Mouse (Mus musculus): ENCODE measurements around the gene Ptprd. TPM values are rescaled to one million over a fixed set of nuclear protein-coding genes. Genes with fewer than 3 reads are reported as not detected.

Ptprd gene
- polyA plus RNA-seq, 1 experiment from 2014 or later, result 10.9 TPM

DNA sequence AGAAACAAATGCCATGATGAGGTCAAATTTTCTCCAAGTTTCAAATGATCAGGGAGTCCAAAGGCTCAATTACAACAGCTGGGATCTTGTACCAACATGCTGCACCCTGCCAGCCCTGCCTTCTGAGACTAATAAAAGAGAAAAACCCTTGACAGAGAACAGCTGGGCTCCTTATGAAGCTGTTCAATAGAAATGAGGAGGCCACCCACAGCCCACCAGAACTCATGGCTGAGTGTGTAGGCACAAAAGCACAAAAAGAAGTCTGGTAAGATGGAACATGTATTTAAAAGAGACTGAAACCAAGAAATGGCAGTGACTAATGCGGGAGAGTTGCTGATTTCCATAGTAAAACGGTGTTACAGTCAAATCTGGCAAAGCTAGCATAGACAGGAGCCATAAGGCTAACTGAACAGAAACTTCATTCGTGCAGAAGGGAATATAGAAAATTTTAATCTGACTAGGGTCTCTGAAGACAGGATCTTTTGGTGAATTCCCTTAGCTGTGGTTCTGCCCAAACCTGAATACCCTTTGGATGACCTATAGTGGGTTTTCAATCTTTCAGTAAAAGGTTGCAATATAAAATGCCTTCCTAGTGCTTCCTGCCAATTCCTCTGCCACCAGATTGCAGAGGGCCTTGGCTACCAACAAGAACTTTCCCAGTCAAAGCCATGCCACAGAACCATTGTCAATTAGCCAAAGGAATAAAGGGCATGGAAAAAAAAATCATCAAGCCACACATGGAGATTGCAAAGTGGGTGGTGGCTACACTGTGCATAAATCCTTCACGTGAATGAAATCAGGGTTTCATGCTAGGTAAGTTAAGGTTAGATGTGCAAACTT is 1841.5 kb downstream of the Ptprd start:
- DNase-seq (ENCODE audit: low spot score), result no peak
- H3K36me3 ChIP-seq, result no peaks in the 10 kb centered on the region
- peaks cover 18% of the 10 kb centered on the region for H3K4me1 ChIP-seq
- no peaks in the 10 kb centered on the region for H3K9me3 ChIP-seq
- no peaks in the 10 kb centered on the region for H3K27me3 ChIP-seq (ENCODE audit: insufficient read depth, poor library complexity, severe bottlenecking)
- 75% methylated on average over 4 of the region's 4 CpGs for WGBS
- no peak overlapping the region for H3K4me3 ChIP-seq
- H3K27ac ChIP-seq, result no peak overlapping the region

DNA sequence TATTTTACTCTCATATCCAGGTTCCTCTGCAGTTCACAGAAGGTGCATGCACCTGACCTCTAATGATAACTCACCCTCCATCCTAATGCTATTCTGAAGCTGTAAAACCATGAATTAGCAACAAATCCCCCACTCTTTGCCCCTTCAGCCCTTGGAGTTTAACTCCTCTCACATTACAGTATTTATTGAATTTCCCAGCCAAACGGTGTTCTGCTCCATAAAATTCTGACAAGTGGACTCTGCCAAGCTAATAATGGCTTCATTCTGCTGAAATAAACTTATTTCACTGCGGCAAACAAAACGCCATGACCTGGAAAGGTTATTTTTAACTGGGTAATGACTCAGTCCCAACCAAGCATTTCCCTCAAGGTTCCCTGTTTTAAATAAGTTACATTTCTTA is 1842.7 kb downstream of the Ptprd start:
- no peak for DNase-seq (ENCODE audit: low spot score)
- Histone ChIP-seq H3K4me1 (peaks cover 18% of the 10 kb centered on the region), H3K27me3 (ENCODE audit: insufficient read depth, poor library complexity, severe bottlenecking) (no peaks in the 10 kb centered on the region), H3K9me3 (no peaks in the 10 kb centered on the region), H3K27ac (no peak overlapping the region), H3K36me3 (no peaks in the 10 kb centered on the region), H3K4me3 (no peak overlapping the region)
- 73% methylated on average over 3 of the region's 3 CpGs for WGBS

DNA sequence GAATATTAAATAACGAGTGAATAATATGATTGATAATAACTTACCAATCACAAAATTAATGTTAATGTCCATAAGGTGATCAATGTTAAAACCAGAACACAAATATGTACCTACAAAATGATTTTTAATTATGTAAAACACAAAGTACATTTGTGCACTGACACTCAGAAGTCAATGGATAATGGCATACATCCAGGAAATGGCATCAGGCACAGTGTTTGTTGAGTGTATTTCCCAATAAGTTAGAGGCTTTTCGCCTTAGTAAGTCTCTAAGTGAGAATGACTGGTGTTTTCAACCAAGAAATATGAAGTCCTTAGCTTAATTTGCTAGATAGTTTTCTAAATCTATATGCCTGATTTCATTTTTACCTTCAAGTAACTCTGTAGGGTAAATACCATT is 1843.5 kb downstream of the Ptprd start:
- Histone ChIP-seq H3K4me3 (no peak overlapping the region), H3K27me3 (ENCODE audit: insufficient read depth, poor library complexity, severe bottlenecking) (no peaks in the 10 kb centered on the region), H3K4me1 (peaks cover 24% of the 10 kb centered on the region), H3K27ac (no peak overlapping the region), H3K9me3 (no peaks in the 10 kb centered on the region), H3K36me3 (no peaks in the 10 kb centered on the region)
- no peak for DNase-seq (ENCODE audit: low spot score)
- 81% methylated on average over 2 of the region's 2 CpGs for WGBS

DNA sequence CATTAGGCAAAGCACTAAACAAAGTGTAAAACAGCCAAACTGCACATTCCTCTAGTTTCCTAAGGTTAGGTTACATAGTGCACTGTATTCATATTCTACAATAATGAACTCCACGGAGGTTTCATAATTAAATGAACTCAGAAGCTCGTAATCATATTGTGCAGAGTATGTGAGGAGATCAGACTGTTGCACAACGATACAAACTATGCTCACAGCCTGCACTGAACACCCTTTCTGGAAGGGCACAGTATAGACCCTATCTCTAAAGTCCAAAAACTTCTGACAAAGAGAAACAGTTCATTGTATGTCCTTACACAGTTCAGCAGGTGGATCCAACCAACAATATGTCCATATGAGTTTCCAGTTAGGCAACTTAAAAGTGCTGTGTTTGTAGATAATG is 1844.5 kb downstream of the Ptprd start:
- Histone ChIP-seq H3K36me3 (no peaks in the 10 kb centered on the region), H3K27ac (no peak overlapping the region), H3K27me3 (ENCODE audit: insufficient read depth, poor library complexity, severe bottlenecking) (no peaks in the 10 kb centered on the region), H3K4me1 (peaks cover 25% of the 10 kb centered on the region), H3K9me3 (no peaks in the 10 kb centered on the region), H3K4me3 (no peak overlapping the region)
- 86% methylated on average over 3 of the region's 3 CpGs for WGBS
- DNase-seq (ENCODE audit: low spot score), result no peak

DNA sequence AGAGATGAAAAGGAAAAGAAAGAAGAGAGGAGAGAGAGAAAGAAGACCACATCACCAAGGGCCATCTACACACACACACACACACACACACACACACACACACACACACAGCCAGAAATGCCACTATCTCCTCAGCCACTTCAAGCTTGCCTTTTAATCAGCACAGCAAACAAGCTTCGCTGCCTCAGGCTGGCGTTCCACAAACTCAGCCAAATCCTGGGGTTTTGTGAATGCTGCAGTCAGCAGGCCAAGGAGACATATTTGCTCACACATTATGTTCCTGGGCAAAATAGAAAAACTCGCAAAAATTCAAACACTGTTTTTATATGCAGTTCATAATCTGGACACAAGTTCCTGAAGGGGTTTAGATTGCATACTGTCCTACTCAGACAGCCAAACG is 1845.9 kb downstream of the Ptprd start:
- Histone ChIP-seq H3K9me3 (no peaks in the 10 kb centered on the region), H3K4me1 (peaks cover 29% of the 10 kb centered on the region), H3K36me3 (no peaks in the 10 kb centered on the region), H3K27ac (no peak overlapping the region), H3K27me3 (ENCODE audit: insufficient read depth, poor library complexity, severe bottlenecking) (no peaks in the 10 kb centered on the region), H3K4me3 (no peak overlapping the region)
- DNase-seq (ENCODE audit: low spot score), result no peak
- WGBS, result 44% methylated on average over 4 of the region's 4 CpGs

DNA sequence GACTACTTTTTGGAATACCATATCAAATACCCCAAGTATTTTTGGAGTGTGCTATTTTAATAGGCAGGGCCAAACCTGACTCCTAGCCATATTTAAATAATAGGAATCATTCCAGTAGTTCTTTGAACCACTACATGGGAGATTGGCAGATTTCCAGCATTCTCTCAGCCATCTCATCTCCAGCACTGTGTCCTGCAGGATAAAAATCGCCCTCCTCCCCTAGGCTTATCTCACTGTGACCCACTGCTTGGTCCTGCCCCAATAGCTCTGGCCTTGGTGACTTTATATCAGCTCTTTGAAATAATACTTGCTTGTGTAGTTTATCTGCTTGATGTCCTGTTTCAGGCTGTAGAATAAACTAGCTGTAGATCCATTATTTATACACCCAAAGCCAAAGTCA is 1850.2 kb downstream of the Ptprd start:
- no peak for DNase-seq (ENCODE audit: low spot score)
- H3K4me1 ChIP-seq, result peaks cover 21% of the 10 kb centered on the region
- H3K27ac ChIP-seq, result no peak overlapping the region
- H3K4me3 ChIP-seq, result no peak overlapping the region
- no peaks in the 10 kb centered on the region for H3K9me3 ChIP-seq
- H3K27me3 ChIP-seq (ENCODE audit: insufficient read depth, poor library complexity, severe bottlenecking), result no peaks in the 10 kb centered on the region
- no peaks in the 10 kb centered on the region for H3K36me3 ChIP-seq
- WGBS, result 31% methylated on average over 1 of the region's 1 CpGs

DNA sequence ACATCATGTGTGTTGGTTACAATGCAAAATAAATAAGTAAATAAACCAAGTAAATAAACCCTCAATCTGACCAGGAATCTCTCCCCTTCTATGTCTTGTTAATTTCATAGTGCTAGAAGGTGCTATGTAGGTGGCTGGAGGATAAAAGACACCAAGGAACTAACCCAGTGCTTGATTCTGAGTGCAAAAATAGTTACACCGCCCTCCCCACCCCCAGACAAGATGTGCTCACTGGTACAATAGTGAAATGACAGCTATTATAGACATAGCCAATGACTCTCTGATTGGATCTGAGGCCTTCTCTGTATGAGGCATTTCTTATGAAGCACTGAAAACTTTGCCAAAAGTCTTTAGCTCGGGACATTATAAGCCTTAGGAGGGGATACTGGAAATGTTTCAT is 1857.6 kb downstream of the Ptprd start:
- no peak overlapping the region for H3K27ac ChIP-seq
- no peak for DNase-seq (ENCODE audit: low spot score)
- H3K9me3 ChIP-seq, result no peaks in the 10 kb centered on the region
- H3K4me3 ChIP-seq, result no peak overlapping the region
- 79% methylated on average over 2 of the region's 2 CpGs for WGBS
- H3K36me3 ChIP-seq, result no peaks in the 10 kb centered on the region
- no peaks in the 10 kb centered on the region for H3K27me3 ChIP-seq (ENCODE audit: insufficient read depth, poor library complexity, severe bottlenecking)
- H3K4me1 ChIP-seq, result peaks cover 6% of the 10 kb centered on the region; the same call in 1 of the 2 replicates

DNA sequence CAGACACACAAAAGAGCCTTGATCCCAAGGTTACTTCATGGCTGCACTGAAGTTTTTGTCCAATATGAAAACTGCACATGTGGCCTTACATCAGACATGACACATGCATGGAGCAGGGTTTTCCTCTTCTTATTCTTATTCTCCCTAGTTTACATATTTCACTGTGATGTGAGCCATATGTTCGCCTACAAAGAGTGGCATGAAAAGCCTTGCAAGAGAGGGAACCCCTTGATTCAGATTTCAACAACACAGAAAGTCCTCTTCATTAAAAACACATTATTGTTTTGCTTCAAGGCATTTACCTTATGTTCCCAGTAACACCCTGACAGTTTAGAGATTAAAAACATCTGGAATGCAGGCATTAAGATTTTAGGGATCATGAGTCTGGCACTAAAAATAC is 1859.3 kb downstream of the Ptprd start:
- 67% methylated on average over 1 of the region's 1 CpGs for WGBS
- Histone ChIP-seq H3K27me3 (ENCODE audit: insufficient read depth, poor library complexity, severe bottlenecking) (no peaks in the 10 kb centered on the region), H3K9me3 (no peaks in the 10 kb centered on the region), H3K36me3 (no peaks in the 10 kb centered on the region), H3K27ac (no peak overlapping the region), H3K4me1 (peaks cover 6% of the 10 kb centered on the region; the same call in 1 of the 2 replicates), H3K4me3 (no peak overlapping the region)
- no peak for DNase-seq (ENCODE audit: low spot score)

DNA sequence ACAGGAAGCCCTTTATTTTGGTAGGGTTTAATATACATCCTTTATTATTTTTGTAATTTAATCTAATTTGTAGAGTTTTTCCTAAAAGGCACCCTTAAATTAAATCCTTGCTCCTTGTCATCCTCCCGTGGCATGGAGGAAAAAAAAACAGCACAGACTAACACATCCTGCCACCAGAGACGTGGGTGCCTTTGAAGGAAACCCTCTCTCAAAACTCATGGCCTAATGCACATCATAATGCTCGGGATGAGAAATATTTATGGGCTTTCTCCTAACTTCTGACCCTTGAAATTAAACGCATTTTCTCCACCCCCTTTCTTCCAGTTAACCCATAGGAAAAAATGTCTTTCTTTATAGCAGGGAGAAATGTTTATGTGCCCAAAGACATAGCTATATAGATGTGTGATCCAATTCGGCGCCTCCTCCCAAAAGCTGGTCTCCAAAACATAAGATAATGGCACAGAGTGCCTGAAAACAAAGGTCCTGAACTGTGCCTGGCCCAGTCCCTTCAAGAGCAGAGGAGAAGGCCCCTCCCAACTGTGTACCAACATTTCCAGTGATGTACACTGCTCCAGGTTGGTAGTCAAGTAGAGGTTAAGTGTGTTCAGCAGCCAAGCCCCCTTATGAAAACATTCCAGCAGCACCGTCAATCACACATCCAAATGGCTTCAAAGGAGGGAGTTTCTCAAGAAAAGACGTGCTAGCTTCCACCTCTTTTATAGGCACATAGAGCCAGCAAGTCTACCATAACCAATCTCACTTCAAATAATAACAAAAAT is 1860.4 kb downstream of the Ptprd start:
- WGBS, result 64% methylated on average over 8 of the region's 8 CpGs
- no peak for DNase-seq (ENCODE audit: low spot score)
- Histone ChIP-seq H3K9me3 (no peaks in the 10 kb centered on the region), H3K27me3 (ENCODE audit: insufficient read depth, poor library complexity, severe bottlenecking) (no peaks in the 10 kb centered on the region), H3K36me3 (no peaks in the 10 kb centered on the region), H3K27ac (no peak overlapping the region), H3K4me3 (no peak overlapping the region), H3K4me1 (peaks cover 6% of the 10 kb centered on the region; the same call in 1 of the 2 replicates)

DNA sequence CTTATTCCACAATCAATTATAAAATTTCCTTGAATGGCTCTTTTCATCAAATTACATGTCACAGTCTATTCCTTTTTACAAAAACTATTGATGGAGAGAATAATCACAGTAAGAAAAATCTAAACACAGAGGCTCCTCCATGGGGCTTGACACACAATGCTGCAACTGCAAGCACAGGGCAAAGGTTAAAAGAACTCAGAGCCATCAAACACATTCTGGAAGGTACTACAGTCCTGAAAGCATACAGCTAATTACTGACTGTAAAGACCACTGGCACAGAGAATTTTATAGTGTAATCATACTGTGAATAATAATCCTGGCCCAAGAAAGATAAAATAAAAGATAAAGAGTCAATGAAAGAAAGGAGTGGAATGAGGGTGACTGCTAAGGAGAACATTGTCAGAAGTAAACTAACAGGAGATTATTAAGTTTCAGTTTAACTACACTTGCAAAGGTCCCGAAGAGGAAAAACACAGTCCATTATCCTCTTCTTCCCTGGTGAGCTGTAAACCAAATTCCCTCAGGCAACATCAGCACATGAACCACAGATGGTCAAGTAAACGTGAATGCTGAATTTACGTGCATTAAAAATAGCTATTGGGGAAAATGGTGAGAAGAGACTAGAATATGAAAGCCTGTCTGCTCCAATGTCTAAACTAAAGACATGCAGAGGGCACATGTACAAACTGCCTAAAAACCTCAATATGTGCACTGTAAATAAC is 1861.4 kb downstream of the Ptprd start:
- Histone ChIP-seq H3K4me1 (peaks cover 6% of the 10 kb centered on the region; the same call in 1 of the 2 replicates), H3K4me3 (no peak overlapping the region), H3K36me3 (no peaks in the 10 kb centered on the region), H3K9me3 (no peaks in the 10 kb centered on the region), H3K27ac (no peak overlapping the region), H3K27me3 (ENCODE audit: insufficient read depth, poor library complexity, severe bottlenecking) (no peaks in the 10 kb centered on the region)
- DNase-seq (ENCODE audit: low spot score), result no peak
- 84% methylated on average over 3 of the region's 3 CpGs for WGBS

DNA sequence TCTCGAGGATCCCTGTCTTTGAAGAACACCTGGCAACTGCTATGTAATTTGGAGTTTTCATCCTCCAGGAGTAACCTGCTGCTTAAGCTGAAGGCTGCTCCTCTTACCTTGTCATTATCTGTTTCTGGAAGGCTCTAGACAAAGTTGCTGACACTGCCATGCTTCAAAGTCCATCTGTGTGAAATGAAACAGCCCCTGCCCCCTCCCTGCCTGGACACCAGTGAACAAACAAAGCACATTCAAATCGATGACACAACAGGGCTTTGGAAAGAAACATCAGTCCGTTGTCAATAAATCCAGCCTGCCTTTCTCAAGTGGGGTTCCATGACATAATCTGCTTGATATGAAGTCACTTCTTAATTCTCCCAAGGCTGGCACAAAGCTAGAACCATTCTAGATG is 1867.7 kb downstream of the Ptprd start:
- WGBS, result 62% methylated on average over 3 of the region's 3 CpGs
- Histone ChIP-seq H3K36me3 (no peaks in the 10 kb centered on the region), H3K4me3 (no peak overlapping the region), H3K27ac (no peak overlapping the region), H3K27me3 (ENCODE audit: insufficient read depth, poor library complexity, severe bottlenecking) (no peaks in the 10 kb centered on the region), H3K9me3 (no peaks in the 10 kb centered on the region), H3K4me1 (no peaks in the 10 kb centered on the region)
- no peak for DNase-seq (ENCODE audit: low spot score)

DNA sequence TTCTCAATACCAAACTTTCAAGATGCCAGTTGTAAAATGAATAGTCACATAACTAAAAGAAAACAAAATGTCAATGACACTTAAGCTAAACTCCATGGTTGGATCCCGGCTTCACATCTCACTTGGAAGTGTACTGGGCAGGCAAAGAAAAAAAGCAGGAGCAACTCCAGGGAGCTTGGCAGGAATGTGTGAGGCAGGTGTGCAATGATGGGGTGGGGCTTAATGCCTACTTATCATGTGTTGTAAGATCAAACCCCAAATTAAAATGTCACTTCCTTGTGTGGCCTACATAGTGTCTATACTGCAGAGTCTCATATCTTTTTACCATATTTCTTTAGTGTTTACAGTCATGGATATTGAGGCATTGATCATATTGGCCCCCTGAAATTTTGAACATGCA is 1873.8 kb downstream of the Ptprd start:
- no peaks in the 10 kb centered on the region for H3K36me3 ChIP-seq
- WGBS, result 71% methylated on average over 1 of the region's 1 CpGs
- no peak for DNase-seq (ENCODE audit: low spot score)
- no peaks in the 10 kb centered on the region for H3K4me1 ChIP-seq
- no peaks in the 10 kb centered on the region for H3K9me3 ChIP-seq
- no peak overlapping the region for H3K27ac ChIP-seq
- no peaks in the 10 kb centered on the region for H3K27me3 ChIP-seq (ENCODE audit: insufficient read depth, poor library complexity, severe bottlenecking)
- H3K4me3 ChIP-seq, result no peak overlapping the region

DNA sequence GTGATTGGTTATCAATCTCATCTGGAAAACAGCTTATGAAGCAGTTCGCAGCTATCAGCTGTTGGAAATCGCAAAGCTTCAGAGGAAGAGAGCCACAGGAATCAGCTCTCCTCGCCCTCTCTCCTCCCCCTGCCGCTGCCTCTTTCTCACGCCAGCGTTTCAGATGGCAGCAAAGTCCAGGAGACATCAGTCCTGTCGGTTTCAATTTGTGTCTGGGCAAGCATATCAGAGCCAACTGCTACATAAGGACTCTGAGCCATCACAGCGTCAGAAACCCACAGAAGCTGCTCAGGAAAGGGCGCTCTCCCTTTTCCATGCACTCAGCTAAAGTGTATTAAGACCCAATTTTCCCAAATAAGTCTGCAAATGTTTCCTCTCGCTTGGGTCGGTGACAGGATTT is 1884.4 kb downstream of the Ptprd start:
- Histone ChIP-seq H3K4me3 (peak overlapping the region; percentile 36), H3K9me3 (no peaks in the 10 kb centered on the region), H3K4me1 (peaks cover 9% of the 10 kb centered on the region), H3K27ac (peak overlapping the region; percentile 53), H3K27me3 (ENCODE audit: insufficient read depth, poor library complexity, severe bottlenecking) (no peaks in the 10 kb centered on the region), H3K36me3 (no peaks in the 10 kb centered on the region)
- DNase-seq (ENCODE audit: low spot score), result no peak
- WGBS, result 17% methylated on average over 11 of the region's 11 CpGs
